Mouse (Mus musculus) forebrain, embryonic 13.5 days (tissue): ENCODE measurements around the gene 2310011J03Rik. TPM values are rescaled to one million over a fixed set of nuclear protein-coding genes. Genes with fewer than 3 reads are reported as not detected.

ENCODE experiments used
- microRNA-seq: library from miRNA; unstranded; fragments of <30 nt; microRNA quantifications from one replicate; pipeline ENCODE4, GENCODE M21; 2016
- polyA plus RNA-seq: library from polyadenylated mRNA; unstranded; fragments of >200 nt; fragmentation: Nextera tagmentation; extraction: Ambion mirVana; gene quantifications from 2 replicates; pipeline ENCODE4 v1.2.1, GENCODE M21; 2015

2310011J03Rik gene
- polyA plus RNA-seq, 1 experiment from 2014 or later = 43.3 TPM

Small RNA genes lying within 50 kb of the gene (microRNA-seq; reads per million reads assigned to microRNA genes)
- 1.6 reads per million for gene Mir6911

Other genes starting within 250 kb of the 2310011J03Rik start
- gene Sbno2, start 215.0 kb downstream of the 2310011J03Rik start, polyA plus RNA-seq = 11.6 and 13.6 TPM in 2 replicates
- 20.7 and 21.6 TPM in 2 replicates for gene Stk11, start 204.7 kb downstream of the 2310011J03Rik start, polyA plus RNA-seq
- 454 and 459 TPM in 2 replicates for gene Atp5d, start 181.9 kb downstream of the 2310011J03Rik start, polyA plus RNA-seq
- gene Cbarp, start 179.7 kb downstream of the 2310011J03Rik start, polyA plus RNA-seq = 21.2 and 26.8 TPM in 2 replicates
- gene Midn, start 172.3 kb downstream of the 2310011J03Rik start, polyA plus RNA-seq = 35.1 and 37.9 TPM in 2 replicates
- gene Cirbp, start 154.6 kb downstream of the 2310011J03Rik start, polyA plus RNA-seq = 274 and 308 TPM in 2 replicates
- 12.2 and 12.6 TPM in 2 replicates for gene 1600002K03Rik, start 147.6 kb downstream of the 2310011J03Rik start, polyA plus RNA-seq
- gene Efna2, start 141.1 kb downstream of the 2310011J03Rik start, polyA plus RNA-seq = 17.7 and 19.5 TPM in 2 replicates
- 62.1 and 64.7 TPM in 2 replicates for gene Mum1, start 94.1 kb downstream of the 2310011J03Rik start, polyA plus RNA-seq
- 267 and 274 TPM in 2 replicates for gene Ndufs7, start 71.4 kb downstream of the 2310011J03Rik start, polyA plus RNA-seq
- 18.2 and 18.3 TPM in 2 replicates for gene Gamt, start 59.5 kb downstream of the 2310011J03Rik start, polyA plus RNA-seq
- 61.7 and 64.9 TPM in 2 replicates for gene Dazap1, start 59.1 kb downstream of the 2310011J03Rik start, polyA plus RNA-seq
- 805 and 828 TPM in 2 replicates for gene Rps15, start 28.1 kb downstream of the 2310011J03Rik start, polyA plus RNA-seq
- 129 and 140 TPM in 2 replicates for gene Apc2, start 24.6 kb downstream of the 2310011J03Rik start, polyA plus RNA-seq
- gene Pcsk4, start 9.0 kb upstream of the 2310011J03Rik start, polyA plus RNA-seq = 2.9 and 3.0 TPM in 2 replicates
- 2.0 and 3.0 TPM in 2 replicates for gene Reep6, start 9.4 kb upstream of the 2310011J03Rik start, polyA plus RNA-seq
- gene Adamtsl5, start 27.9 kb upstream of the 2310011J03Rik start, polyA plus RNA-seq = 0.18 and 0.21 TPM in 2 replicates
- gene Plk5, start 35.9 kb upstream of the 2310011J03Rik start, polyA plus RNA-seq = 0.40 and 0.64 TPM in 2 replicates
- gene Mex3d, start 67.1 kb upstream of the 2310011J03Rik start, polyA plus RNA-seq = 15.5 and 16.6 TPM in 2 replicates
- gene Mbd3, start 79.0 kb upstream of the 2310011J03Rik start, polyA plus RNA-seq = 304 and 319 TPM in 2 replicates
- 593 and 623 TPM in 2 replicates for gene Uqcr11, start 86.3 kb upstream of the 2310011J03Rik start, polyA plus RNA-seq
- 112 and 119 TPM in 2 replicates for gene Tcf3, start 113.1 kb upstream of the 2310011J03Rik start, polyA plus RNA-seq
- gene Onecut3, start 174.3 kb upstream of the 2310011J03Rik start, polyA plus RNA-seq = 0.35 and 0.57 TPM in 2 replicates
- 0.33 and 0.36 TPM in 2 replicates for gene Atp8b3, start 218.6 kb upstream of the 2310011J03Rik start, polyA plus RNA-seq
- gene Rexo1, start 241.0 kb upstream of the 2310011J03Rik start, polyA plus RNA-seq = 27.5 and 30.8 TPM in 2 replicates